Mouse (Mus musculus) bone marrow macrophage, adult 2 months (primary cell): ENCODE data around the gene Psme4.

Experiments used
- CTCF ChIP-seq: IDR thresholded peaks from 2 replicates; pipeline ENCODE4 v1.5.1; 2012; ENCODE audit warnings: low read depth, mild to moderate bottlenecking, low read length, moderate library complexity
- POLR2A ChIP-seq: IDR thresholded peaks from 2 replicates; pipeline ENCODE4 v1.6.1; 2012; ENCODE audit warnings: mild to moderate bottlenecking, low read depth, low read length, borderline replicate concordance

DNA sequence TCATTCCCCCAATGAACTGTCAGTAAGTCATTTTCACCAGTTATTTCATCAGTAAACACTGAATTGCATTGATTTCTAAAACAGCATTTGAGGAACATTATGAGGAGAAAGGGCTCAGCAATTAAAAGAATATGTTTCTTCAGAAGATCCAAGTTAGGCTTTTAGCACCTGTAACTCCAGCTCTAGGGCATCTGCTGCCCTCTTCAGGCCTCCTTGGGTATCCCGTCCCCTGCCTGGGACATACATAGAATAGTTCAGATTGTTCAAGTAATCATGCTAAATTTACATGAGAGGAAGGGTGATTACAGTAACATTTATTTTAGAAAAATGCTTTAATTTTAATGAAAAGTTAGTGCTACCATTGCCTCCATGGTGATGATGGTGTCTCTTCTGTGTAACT lies 28.0 kb downstream of the Psme4 start:
- TF ChIP-seq POLR2A (no peak), CTCF (peak; percentile 83)
